ENCODE assay signal across 8 mouse cellular contexts in genomic region chr3:108466425-108466824, GRCm38 (mm10). TPM values are rescaled to one million over a fixed set of nuclear protein-coding genes. Genes with fewer than 3 reads are reported as not detected.
DNase-seq lines count a peak whose midpoint lies in the region; TF ChIP-seq lines count a peak whose summit lies in the region.

No protein-coding gene starts in this region.

- WGBS in lung, adult 2 months, result 55% methylated on average over 6 of the region's 6 CpGs
- WGBS in forebrain, embryonic 10.5 days, result 92% methylated on average over 6 of the region's 6 CpGs

- TF ChIP-seq POLR2A in lung, adult 2 months (IDR thresholded peaks at IDR 0.05; ENCODE audit: borderline replicate concordance, extremely low read depth, low read depth, low read length), result no peak

- H3K4me1 ChIP-seq in lung, adult 2 months (ENCODE audit: control insufficient read depth, insufficient read depth, low read length), result no peaks in the 10 kb centered on the region
- H3K4me1 ChIP-seq in forebrain, embryonic 10.5 days, result peaks cover 16% of the 10 kb centered on the region

- H3K27ac ChIP-seq in forebrain, embryonic 10.5 days, result no peak overlapping the region

- no peaks in the 10 kb centered on the region for H3K27me3 ChIP-seq in forebrain, embryonic 10.5 days (ENCODE audit: poor library complexity, severe bottlenecking)

- intact Hi-C loops in gastrocnemius, postnatal 36 days (cut with DNase I), result loop anchor here (5.0 kb wide), 2 partner anchors 86 to 101 kb away; no protein-coding TSS in a partner anchor

- H3K4me3 ChIP-seq in lung, adult 2 months (replicated peaks; ENCODE audit: extremely low read depth, low read depth, low read length), result no peak overlapping the region
- H3K4me3 ChIP-seq in forebrain, embryonic 10.5 days, result no peak overlapping the region

- no peaks in the 10 kb centered on the region for H3K9me3 ChIP-seq in forebrain, embryonic 10.5 days

- H3K36me3 ChIP-seq in forebrain, embryonic 10.5 days (replicated peaks), result no peaks in the 10 kb centered on the region

- peak; percentile 63 for DNase-seq in gastrocnemius, adult 18-20 months (ENCODE audit: low spot score)
- DNase-seq in gastrocnemius, postnatal 25 days, result no peak
- DNase-seq in B cell, adult 2 months, result peak; percentile 74 to 80
- peak; percentile 63 for DNase-seq in adipocyte (ENCODE audit: low spot score)
- DNase-seq in gastrocnemius, postnatal 36 days, result peak; percentile 34 to 37
- peak; percentile 64 for DNase-seq in lung, adult 2 months
- DNase-seq in spleen, postnatal 4 days (ENCODE audit: low spot score in 2 of 2), result peak; percentile 63 to 88
- no peak for DNase-seq in forebrain, embryonic 10.5 days (ENCODE audit: extremely low spot score, low spot score)

- peak; percentile 72 for TF ChIP-seq CTCF in lung, adult 2 months (IDR thresholded peaks at IDR 0.05; ENCODE audit: insufficient read depth, low read length)

RNA-seq across cellular contexts. Expression of gene Sars, which starts 21.4 kb away (rescaled TPM):
- 100 to 1,000 TPM; 118 to 122 TPM for total RNA-seq in gastrocnemius, adult 18-20 months (2021)
- 100 to 1,000 TPM; 105 to 114 TPM for total RNA-seq in gastrocnemius, postnatal 25 days (2021)
- total RNA-seq in gastrocnemius, postnatal 36 days (2021), result 100 to 1,000 TPM; 114 to 119 TPM
- polyA plus RNA-seq in lung, adult 2 months (2012; rRNA removed), result 29.4 and 48.0 TPM in 2 replicates
- 160 and 167 TPM in 2 replicates for polyA plus RNA-seq in forebrain, embryonic 10.5 days (2016; fragmentation: Nextera tagmentation; extraction: Ambion mirVana)

RNA-seq across cellular contexts. Expression of gene Celsr2, which starts 51.1 kb away (rescaled TPM):
- total RNA-seq in gastrocnemius, adult 18-20 months (2021), result 10 to 100 TPM; 10.0 to 11.6 TPM
- total RNA-seq in gastrocnemius, postnatal 25 days (2021), result 1 to 10 TPM; 4.8 to 5.9 TPM
- 1 to 10 TPM; 6.4 to 8.2 TPM for total RNA-seq in gastrocnemius, postnatal 36 days (2021)
- polyA plus RNA-seq in lung, adult 2 months (2012; rRNA removed), result 22.7 and 26.7 TPM in 2 replicates
- 32.1 and 35.1 TPM in 2 replicates for polyA plus RNA-seq in forebrain, embryonic 10.5 days (2016; fragmentation: Nextera tagmentation; extraction: Ambion mirVana)

Comparison
In these comparisons a context has a peak if more than half of its experiments do, and no peak if none do; other contexts are left out.
1. DNase-seq: peak in gastrocnemius, adult 18-20 months (single experiment), B cell, adult 2 months (2 of 2), adipocyte (single experiment), gastrocnemius, postnatal 36 days (2 of 2), lung, adult 2 months (single experiment) and spleen, postnatal 4 days (2 of 2); none in gastrocnemius, postnatal 25 days (single experiment) and forebrain, embryonic 10.5 days (single experiment).